Mouse (Mus musculus) intestine, embryonic 15.5 days (tissue): ENCODE measurements around the gene Ccdc181. TPM values are rescaled to one million over a fixed set of nuclear protein-coding genes. Genes with fewer than 3 reads are reported as not detected.

Experiments used
- ATAC-seq: fragments of 200-750 bp; cut with Nextera tagmentation; 2 replicates; pipeline ENCODE4 v1.8.0; 2017; ENCODE audit warnings: moderate TSS enrichment, moderate library complexity
- H3K27ac ChIP-seq: fragments of 300-500 bp; sonication (generic); 2 replicates; pipeline ENCODE4 v1.5.1; 2015; ENCODE audit warnings: mild to moderate bottlenecking, inconsistent platforms
- H3K27me3 ChIP-seq: fragments of 300-500 bp; sonication (generic); replicated peaks from 2 replicates; pipeline ENCODE4 v1.6.1; 2015; ENCODE audit warnings: inconsistent platforms
- H3K36me3 ChIP-seq: fragments of 300-500 bp; sonication (generic); 2 replicates; pipeline ENCODE4 v1.6.1; 2015; ENCODE audit warnings: inconsistent platforms
- H3K4me1 ChIP-seq: fragments of 300-500 bp; sonication (generic); replicated peaks from 2 replicates; pipeline ENCODE4 v1.6.1; 2015; ENCODE audit warnings: inconsistent platforms
- H3K4me2 ChIP-seq: fragments of 300-500 bp; sonication (generic); replicated peaks from 2 replicates; pipeline ENCODE4 v1.6.1; 2015; ENCODE audit warnings: mild to moderate bottlenecking, inconsistent platforms
- H3K4me3 ChIP-seq: fragments of 300-500 bp; sonication (generic); replicated peaks from 2 replicates; pipeline ENCODE4 v1.5.1; 2015; ENCODE audit warnings: inconsistent platforms
- H3K9ac ChIP-seq: fragments of 300-500 bp; sonication (generic); 2 replicates; pipeline ENCODE4 v1.6.1; 2015; ENCODE audit warnings: inconsistent platforms
- H3K9me3 ChIP-seq: fragments of 300-500 bp; sonication (generic); 2 replicates; pipeline ENCODE4 v1.6.1; 2016; ENCODE audit warnings: inconsistent platforms
- WGBS: fragments of 180-500 bp; shearing (Covaris S2); methylation state at CpG from one replicate; pipeline ENCODE4 v1.1.7; 2015; 5-methylcytosine and 5-hydroxymethylcytosine counted together
- polyA plus RNA-seq: library from polyadenylated mRNA; unstranded; fragments of >200 nt; fragmentation: Nextera tagmentation; extraction: Ambion mirVana; gene quantifications from 2 replicates; pipeline ENCODE4 v1.2.1, GENCODE M21; 2015

Gene Ccdc181
- polyA plus RNA-seq, 1 experiment from 2014 or later, result 8.0 TPM

DNA sequence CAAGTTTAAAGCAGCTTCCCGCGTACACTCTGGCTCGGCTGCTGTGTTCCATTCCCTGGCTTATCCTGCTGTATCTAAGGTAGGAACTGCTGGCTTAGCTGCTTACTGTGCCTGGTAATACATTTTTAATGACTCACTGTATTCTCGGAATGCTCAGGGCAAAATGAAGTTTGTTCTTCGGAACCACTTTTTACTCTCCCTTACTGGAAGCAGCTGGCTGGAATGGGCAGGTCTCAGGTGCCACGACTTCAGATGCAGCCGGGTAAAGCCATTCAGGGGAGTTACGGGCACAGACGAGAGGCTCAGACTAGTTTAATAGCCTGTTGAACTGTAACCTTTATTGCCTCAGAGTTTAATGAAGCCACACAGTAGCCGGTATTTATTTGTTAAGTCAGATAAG is 46.0 kb downstream of the Ccdc181 start:
- Histone ChIP-seq H3K4me1 (peaks cover 19% of the 10 kb centered on the region), H3K27me3 (no peaks in the 10 kb centered on the region), H3K4me2 (0 out of 2 replicates have a peak overlapping the region, but pooled peaks have one; percentile 11), H3K4me3 (no peak overlapping the region), H3K9me3 (no peaks in the 10 kb centered on the region), H3K36me3 (no peaks in the 10 kb centered on the region), H3K27ac (peak overlapping the region; percentile 18; the same call in 1 of the 2 replicates), H3K9ac (no peak overlapping the region)
- 53% methylated on average over 10 of the region's 10 CpGs for WGBS
- peak; percentile 71 for ATAC-seq

DNA sequence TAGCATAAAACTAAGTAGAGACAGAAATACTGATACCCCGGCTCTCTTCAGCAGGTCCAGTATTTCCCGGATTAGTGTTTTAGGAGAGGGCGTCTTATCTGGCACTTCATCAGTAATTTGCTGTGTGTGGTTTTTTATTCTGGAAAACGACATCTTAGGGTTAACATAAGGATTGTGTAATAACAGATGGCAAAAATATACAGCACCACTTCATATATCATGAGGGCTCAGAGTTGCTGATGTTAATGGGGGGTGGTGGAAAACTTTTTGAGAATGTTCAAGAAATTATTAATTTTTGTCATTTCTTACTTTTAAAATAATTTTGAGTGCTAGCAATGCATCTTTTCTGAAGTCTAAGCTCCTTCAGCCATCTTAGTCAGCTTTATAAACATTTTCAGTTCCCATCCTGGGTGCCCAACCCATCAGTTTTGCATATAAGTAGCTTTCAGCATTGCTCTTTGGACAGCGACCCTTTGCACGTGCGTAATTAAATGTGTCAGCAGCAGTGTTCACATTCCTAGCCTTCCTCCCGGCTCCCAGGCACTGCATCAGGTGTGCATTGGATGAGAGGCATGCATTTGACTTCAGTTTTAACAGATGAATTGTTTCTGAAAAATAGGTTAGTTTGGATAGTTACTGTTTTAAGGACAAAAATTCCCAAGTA is 47.7 kb downstream of the Ccdc181 start:
- no peak overlapping the region for H3K4me2 ChIP-seq
- 66% methylated on average over 8 of the region's 8 CpGs for WGBS

DNA sequence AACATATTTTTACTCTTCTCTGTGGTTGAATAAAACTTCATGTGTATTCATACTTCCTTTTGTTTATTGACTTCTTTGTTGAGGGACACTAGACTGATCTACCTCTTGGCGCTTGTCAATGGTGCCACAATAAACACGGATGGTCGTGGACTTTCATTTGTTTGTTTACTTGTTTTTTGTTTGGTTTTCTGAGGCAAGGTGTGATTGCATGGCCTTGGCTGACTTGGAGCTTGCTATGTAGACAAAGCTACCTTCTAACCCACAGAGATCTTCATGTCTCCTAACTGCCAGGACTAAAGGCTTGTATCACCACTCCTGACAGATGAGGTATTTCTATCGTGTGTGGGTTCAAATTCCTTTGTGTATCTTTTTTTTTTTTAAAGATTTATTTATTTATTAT is 48.8 kb downstream of the Ccdc181 start:
- no peak for ATAC-seq
- Histone ChIP-seq H3K9ac (no peak overlapping the region), H3K36me3 (no peaks in the 10 kb centered on the region), H3K27ac (no peak overlapping the region), H3K4me1 (peaks cover 17% of the 10 kb centered on the region), H3K4me2 (no peak overlapping the region), H3K9me3 (no peaks in the 10 kb centered on the region), H3K4me3 (no peak overlapping the region), H3K27me3 (no peaks in the 10 kb centered on the region)
- 90% methylated on average over 4 of the region's 4 CpGs for WGBS

More for the DNA sequence above, 47.7 kb downstream of the Ccdc181 start:
- Histone ChIP-seq H3K27me3 (no peaks in the 10 kb centered on the region), H3K9me3 (no peaks in the 10 kb centered on the region), H3K36me3 (no peaks in the 10 kb centered on the region), H3K4me3 (no peak overlapping the region), H3K27ac (no peak overlapping the region), H3K9ac (no peak overlapping the region), H3K4me1 (peaks cover 25% of the 10 kb centered on the region)
- no peak for ATAC-seq

DNA sequence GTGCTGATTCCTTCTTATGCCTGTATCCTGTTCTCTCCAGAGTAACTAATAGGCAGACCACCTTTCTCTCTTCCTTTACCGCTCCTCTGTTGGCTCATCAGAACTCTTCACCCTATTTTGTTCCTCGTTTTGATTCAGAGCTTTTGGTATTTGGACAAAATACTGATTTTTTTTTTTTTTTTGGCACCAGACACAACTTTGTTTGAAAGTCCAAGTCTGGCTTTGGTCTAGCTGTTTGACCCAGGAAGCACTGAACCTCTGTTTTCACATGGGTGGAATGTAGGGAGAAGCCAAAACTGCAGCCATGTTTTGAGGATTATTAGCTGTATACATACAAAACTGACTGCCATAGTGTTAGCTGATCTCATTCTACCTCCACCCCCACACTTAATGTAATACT is 49.5 kb downstream of the Ccdc181 start:
- 79% methylated on average over 2 of the region's 2 CpGs for WGBS
- ATAC-seq, result no peak
- Histone ChIP-seq H3K36me3 (no peaks in the 10 kb centered on the region), H3K27me3 (no peaks in the 10 kb centered on the region), H3K9ac (no peak overlapping the region), H3K9me3 (no peaks in the 10 kb centered on the region), H3K4me3 (no peak overlapping the region), H3K27ac (no peak overlapping the region), H3K4me1 (peaks cover 12% of the 10 kb centered on the region), H3K4me2 (no peak overlapping the region)

DNA sequence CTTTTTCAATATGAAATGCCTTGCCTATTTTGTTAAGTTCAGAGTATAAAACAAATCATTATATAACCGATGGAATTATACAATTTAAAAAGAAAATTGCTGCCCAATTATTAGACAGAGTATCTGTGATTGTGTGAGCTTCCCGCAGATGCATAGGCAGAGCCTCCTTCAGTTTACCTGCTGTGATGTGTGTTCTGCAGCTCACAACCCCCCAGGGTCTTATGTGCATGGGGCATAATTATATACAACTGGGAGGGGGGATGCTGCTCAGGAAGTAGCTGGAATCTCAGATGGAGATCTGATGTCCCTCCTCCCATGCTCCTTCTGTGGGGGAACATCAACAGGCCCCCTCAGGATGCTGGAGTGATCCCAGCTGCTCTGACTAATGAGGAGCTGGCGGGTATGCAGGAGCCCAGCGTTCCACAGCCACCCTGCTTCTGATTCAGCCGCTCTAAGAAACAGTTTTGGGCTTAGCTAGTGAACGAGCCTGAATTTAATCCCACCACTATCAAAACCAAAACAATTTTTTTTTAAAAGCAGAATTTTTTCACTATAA is 51.3 kb downstream of the Ccdc181 start:
- peak; percentile 70 for ATAC-seq
- Histone ChIP-seq H3K27me3 (no peaks in the 10 kb centered on the region), H3K4me1 (0 out of 2 replicates have a peak, but pooled peaks cover 6% of the 10 kb centered on the region), H3K9ac (no peak overlapping the region), H3K9me3 (no peaks in the 10 kb centered on the region), H3K27ac (no peak overlapping the region), H3K4me3 (no peak overlapping the region), H3K4me2 (no peak overlapping the region), H3K36me3 (no peaks in the 10 kb centered on the region)
- 45% methylated on average over 6 of the region's 6 CpGs for WGBS

DNA sequence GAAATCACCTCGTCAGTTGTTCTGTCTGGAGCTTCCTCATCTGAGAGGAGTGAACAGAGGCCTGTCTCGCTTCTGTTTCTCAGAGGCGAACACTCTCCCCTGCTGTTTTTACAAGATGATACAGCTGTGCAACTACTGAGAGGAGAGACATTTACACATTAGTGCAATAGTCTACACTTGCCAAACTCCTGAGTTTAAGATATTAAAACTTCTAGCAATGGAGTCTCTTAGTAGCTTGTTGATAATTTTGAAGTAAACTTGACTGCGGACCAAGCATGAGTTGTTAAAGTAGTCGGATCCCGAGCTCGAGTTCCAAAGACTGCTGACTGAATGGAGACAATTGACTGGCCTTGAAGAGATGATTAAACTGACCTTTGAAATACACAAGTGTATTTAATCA is 52.4 kb downstream of the Ccdc181 start:
- Histone ChIP-seq H3K4me1 (0 out of 2 replicates have a peak, but pooled peaks cover 6% of the 10 kb centered on the region), H3K9ac (no peak overlapping the region), H3K36me3 (no peaks in the 10 kb centered on the region), H3K9me3 (no peaks in the 10 kb centered on the region), H3K27ac (no peak overlapping the region), H3K27me3 (no peaks in the 10 kb centered on the region), H3K4me3 (no peak overlapping the region), H3K4me2 (no peak overlapping the region)
- WGBS, result 52% methylated on average over 7 of the region's 7 CpGs
- ATAC-seq, result no peak

DNA sequence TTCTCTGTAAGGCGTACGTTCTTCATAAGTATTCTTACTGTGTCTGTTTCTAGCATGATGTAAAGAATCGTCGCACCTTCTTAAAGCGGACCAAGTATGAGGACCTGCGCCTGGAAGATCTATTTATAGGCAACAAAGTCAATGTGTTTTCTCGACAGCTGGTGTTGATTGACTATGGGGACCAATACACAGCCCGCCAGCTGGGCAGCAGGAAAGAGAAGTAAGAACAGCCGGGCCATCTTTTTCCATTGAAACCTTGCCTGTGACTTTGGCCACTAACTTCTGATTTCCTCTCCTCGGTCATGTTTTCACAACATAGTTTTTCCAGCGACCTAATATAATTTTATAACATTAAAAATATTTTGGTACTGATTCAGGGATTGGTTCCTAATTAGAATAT is 57.2 kb downstream of the Ccdc181 start:
- WGBS, result 92% methylated on average over 11 of the region's 11 CpGs
- no peak for ATAC-seq
- no peak overlapping the region for H3K4me2 ChIP-seq

DNA sequence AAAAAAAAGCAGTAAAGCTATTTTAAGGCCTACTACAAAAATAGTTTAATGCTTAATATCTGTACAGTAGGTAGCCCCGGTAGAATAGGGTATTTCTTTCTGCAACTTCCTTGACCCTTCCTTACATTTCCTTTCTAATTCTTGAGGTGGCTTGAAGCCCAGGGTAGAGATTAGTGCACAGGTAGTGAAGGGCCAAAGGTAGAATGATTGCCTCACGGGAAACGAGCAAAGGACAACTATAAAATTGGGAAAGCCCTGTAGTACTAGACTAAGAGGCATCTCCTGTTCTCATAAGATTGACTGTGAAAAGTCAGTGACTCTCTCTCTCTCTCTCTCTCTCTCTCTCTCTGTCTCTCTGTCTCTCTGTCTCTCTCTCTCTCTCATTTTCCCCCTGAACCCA is 60.0 kb downstream of the Ccdc181 start:
- peak; percentile 70 for ATAC-seq
- Histone ChIP-seq H3K9me3 (no peaks in the 10 kb centered on the region), H3K9ac (no peak overlapping the region), H3K27ac (no peak overlapping the region), H3K4me3 (no peak overlapping the region), H3K36me3 (0 out of 2 replicates have a peak, but pooled peaks cover 4% of the 10 kb centered on the region), H3K4me2 (no peak overlapping the region), H3K27me3 (no peaks in the 10 kb centered on the region), H3K4me1 (no peaks in the 10 kb centered on the region)
- WGBS, result 78% methylated on average over 3 of the region's 3 CpGs

More for the DNA sequence above, 57.2 kb downstream of the Ccdc181 start:
- Histone ChIP-seq H3K9me3 (no peaks in the 10 kb centered on the region), H3K9ac (no peak overlapping the region), H3K27ac (no peak overlapping the region), H3K36me3 (0 out of 2 replicates have a peak, but pooled peaks cover 4% of the 10 kb centered on the region), H3K4me3 (no peak overlapping the region), H3K27me3 (no peaks in the 10 kb centered on the region), H3K4me1 (no peaks in the 10 kb centered on the region)

DNA sequence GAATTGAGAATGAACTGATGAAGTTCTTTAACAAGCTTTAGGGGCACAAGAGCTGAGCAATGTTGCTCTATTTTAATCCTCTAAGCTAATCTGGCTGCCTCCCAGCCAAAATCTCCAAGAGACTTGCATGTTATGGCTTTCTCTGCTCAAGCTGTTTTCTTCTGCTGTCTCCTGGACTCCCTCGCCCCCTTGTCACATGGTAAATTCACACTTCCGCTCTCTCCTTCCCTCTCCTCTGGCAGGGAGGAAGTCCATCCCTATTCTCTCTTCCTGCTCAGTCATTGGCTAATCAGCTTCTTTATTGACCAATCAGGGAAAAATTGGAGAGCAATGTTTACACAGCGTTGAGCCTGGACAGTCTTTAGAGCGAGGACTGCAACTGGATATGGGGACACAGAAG is 60.5 kb downstream of the Ccdc181 start:
- Histone ChIP-seq H3K4me2 (no peak overlapping the region), H3K9me3 (no peaks in the 10 kb centered on the region), H3K9ac (no peak overlapping the region), H3K27ac (no peak overlapping the region), H3K27me3 (no peaks in the 10 kb centered on the region), H3K4me1 (no peaks in the 10 kb centered on the region), H3K36me3 (0 out of 2 replicates have a peak, but pooled peaks cover 4% of the 10 kb centered on the region), H3K4me3 (no peak overlapping the region)
- 0 out of 2 replicates have a peak, but pooled peaks have one; percentile 55 for ATAC-seq
- WGBS, result 87% methylated on average over 4 of the region's 4 CpGs

Other genes with a start within 250 kb of the Ccdc181 start
- 0.13 and 0.16 TPM in 2 replicates for gene Sele, start 227.4 kb upstream of the Ccdc181 start, polyA plus RNA-seq
- gene Sell, start 213.6 kb upstream of the Ccdc181 start, polyA plus RNA-seq, result 0.88 and 0.96 TPM in 2 replicates
- gene Selp, start 160.3 kb upstream of the Ccdc181 start, polyA plus RNA-seq, result 0.16 and 0.73 TPM in 2 replicates
- gene F5, start 123.7 kb upstream of the Ccdc181 start, polyA plus RNA-seq, result 0.43 and 0.44 TPM in 2 replicates
- 11.6 and 14.2 TPM in 2 replicates for gene Slc19a2, start 26.5 kb upstream of the Ccdc181 start, polyA plus RNA-seq
- 35.0 and 35.2 TPM in 2 replicates for gene Nme7, start 28.5 kb downstream of the Ccdc181 start, polyA plus RNA-seq
- 23.6 and 25.7 TPM in 2 replicates for gene Blzf1, start 31.9 kb downstream of the Ccdc181 start, polyA plus RNA-seq
- 203 TPM in 2 replicates for gene Atp1b1, start 182.8 kb downstream of the Ccdc181 start, polyA plus RNA-seq